Mouse (Mus musculus) lung, postnatal 0 days (tissue): ENCODE measurements around the gene Cmss1.

Source experiments
- CTCF ChIP-seq: IDR thresholded peaks from 2 replicates; pipeline ENCODE4 v1.5.1; 2016; ENCODE audit warnings: antibody characterized with exemption, mild to moderate bottlenecking
- EP300 ChIP-seq: IDR thresholded peaks from 2 replicates; pipeline ENCODE4 v1.6.1; 2016; ENCODE audit warnings: antibody characterized with exemption, mild to moderate bottlenecking, control low read depth

- TF ChIP-seq EP300: no peak
- no peak for TF ChIP-seq CTCF
Measured at GRCm38 (mm10) chr16:57402910-57403309, 203.8 kb downstream of the Cmss1 start.
